Mouse (Mus musculus) megakaryocyte, embryonic 14.5 days (primary cell): ENCODE measurements at regions not wholly inside any gene's neighbourhood (a gene's known extent, or its start where the extent isn't known, plus 50 kb on each side); places are given as distances from the start of the nearest gene placed in this dataset.

Source experiments
- FLI1 ChIP-seq: IDR thresholded peaks from 2 replicates; pipeline ENCODE4 v1.6.1; 2012; ENCODE audit warnings: low read length, inconsistent platforms, mixed read lengths
- GATA1 ChIP-seq: IDR thresholded peaks from 3 replicates; pipeline ENCODE4 v1.6.1; 2012; ENCODE audit warnings: mixed read lengths, low read length, inconsistent platforms, borderline replicate concordance

DNA sequence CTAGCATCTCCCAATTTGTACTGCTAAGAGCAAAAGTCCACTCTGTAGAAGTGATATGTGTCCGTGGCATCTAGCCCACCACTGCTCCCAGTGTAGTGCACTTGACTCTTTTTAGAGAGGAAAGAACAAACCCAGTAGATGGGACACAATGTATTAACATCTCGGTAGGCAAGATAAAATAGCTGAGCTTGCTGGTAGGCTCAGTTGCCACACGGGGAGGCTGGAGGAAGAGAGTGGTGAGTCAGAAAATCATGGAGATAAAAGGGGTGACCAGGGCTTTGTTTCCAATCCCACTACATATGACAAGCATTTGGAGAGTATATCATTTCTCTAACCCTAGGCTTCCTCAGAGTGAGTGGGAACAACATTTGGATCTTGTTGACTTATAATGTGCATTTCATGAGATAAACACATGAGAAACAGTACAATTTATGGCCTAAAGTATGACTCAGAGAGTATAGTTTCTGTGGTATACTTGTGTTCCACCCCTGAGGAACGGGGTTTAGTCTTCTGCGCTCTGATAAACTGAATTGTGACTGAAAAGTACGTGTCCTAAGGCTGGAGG, 235.4 kb downstream of the Fam49a start:
- TF ChIP-seq GATA1 (no peak), FLI1 (no peak)
